Mouse (Mus musculus): ENCODE data around the gene Dnm3. TPM values are rescaled to one million over a fixed set of nuclear protein-coding genes. Genes with fewer than 3 reads are reported as not detected.

Dnm3 gene
- polyA plus RNA-seq, 1 experiment from 2014 or later: 2.8 TPM

DNA sequence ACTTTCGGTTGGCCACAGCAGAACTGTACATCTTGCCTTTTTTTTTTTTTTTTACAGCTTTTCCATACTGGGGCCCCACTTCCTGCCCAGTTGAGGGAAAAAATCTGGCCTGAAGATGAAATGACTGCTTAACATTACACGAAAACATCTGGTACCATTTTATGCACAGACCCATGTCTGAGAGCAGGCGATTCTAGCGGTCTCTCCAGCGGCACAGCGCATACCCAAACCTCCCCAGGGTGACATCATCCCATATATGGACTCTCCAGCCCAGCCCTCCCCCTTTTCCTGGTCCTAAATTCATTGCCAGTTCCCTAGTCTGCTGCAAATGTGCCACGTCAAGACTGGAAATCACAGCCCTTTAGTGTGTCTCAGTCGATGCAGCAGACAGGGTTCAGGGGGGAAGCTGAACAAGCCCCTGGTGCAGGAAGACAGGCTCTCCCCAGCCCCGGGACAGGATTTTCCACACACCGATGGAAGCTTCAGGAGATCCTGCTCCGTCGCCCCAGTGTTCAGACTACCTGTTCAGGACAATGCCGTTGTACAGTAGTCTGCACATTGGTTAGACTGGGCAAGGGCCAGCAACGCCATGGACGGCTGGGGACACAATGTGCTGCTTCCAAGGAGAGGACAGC is 260.4 kb downstream of the Dnm3 start:
- no peaks in the 10 kb centered on the region for H3K36me3 ChIP-seq (ENCODE audit: control insufficient read depth, insufficient read depth, low read length)
- no peaks in the 10 kb centered on the region for H3K9me3 ChIP-seq (ENCODE audit: control insufficient read depth, low read length)
- H3K4me1 ChIP-seq (replicated peaks; ENCODE audit: control insufficient read depth, insufficient read depth, low read length): peaks cover 5% of the 10 kb centered on the region
- peak overlapping the region; percentile 63 for H3K4me3 ChIP-seq (ENCODE audit: low read length)
- WGBS: 36% methylated on average over 15 of the region's 15 CpGs
- peak overlapping the region; percentile 99 for H3K27ac ChIP-seq (ENCODE audit: low read length)
- no peaks in the 10 kb centered on the region for H3K27me3 ChIP-seq (ENCODE audit: control insufficient read depth, insufficient read depth, low read depth, low read length)
- H3K4me2 ChIP-seq (ENCODE audit: low read depth, low read length): peak overlapping the region; percentile 13
- ATAC-seq (ENCODE audit: low read depth): peak; percentile 98
- peak overlapping the region; percentile 82 for H3K9ac ChIP-seq (ENCODE audit: low read length)

DNA sequence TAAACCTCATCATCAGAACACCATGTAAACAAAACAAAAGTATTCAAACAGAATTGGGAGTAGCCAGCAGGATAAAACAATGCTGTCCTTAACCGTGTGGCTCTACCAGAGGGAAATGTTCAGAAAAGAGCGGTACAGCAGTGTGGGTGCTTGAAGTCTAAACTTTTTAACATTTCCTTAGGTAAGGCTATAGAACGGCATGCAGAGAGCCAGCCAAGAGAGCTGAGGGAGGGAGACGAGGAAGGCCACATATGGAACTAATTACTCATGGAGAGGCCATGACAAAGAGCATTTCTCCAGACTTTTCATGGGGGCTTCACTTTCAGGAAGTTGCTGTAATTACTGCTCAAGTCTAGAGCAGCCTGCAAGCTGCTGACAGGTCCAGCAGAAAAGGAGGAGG is 261.2 kb downstream of the Dnm3 start:
- peak overlapping the region; percentile 96 for H3K27ac ChIP-seq (ENCODE audit: low read length)
- no peaks in the 10 kb centered on the region for H3K36me3 ChIP-seq (ENCODE audit: control insufficient read depth, insufficient read depth, low read length)
- peak overlapping the region; percentile 35 for H3K4me2 ChIP-seq (ENCODE audit: low read depth, low read length)
- H3K9ac ChIP-seq (ENCODE audit: low read length): peak overlapping the region; percentile 45; the same call in 1 of the 2 replicates
- no peak overlapping the region for H3K4me3 ChIP-seq (ENCODE audit: low read length)
- peaks cover 5% of the 10 kb centered on the region for H3K4me1 ChIP-seq (replicated peaks; ENCODE audit: control insufficient read depth, insufficient read depth, low read length)
- H3K27me3 ChIP-seq (ENCODE audit: control insufficient read depth, insufficient read depth, low read depth, low read length): no peaks in the 10 kb centered on the region
- WGBS: 13% methylated on average over 4 of the region's 4 CpGs
- ATAC-seq (ENCODE audit: low read depth): peak; percentile 48
- H3K9me3 ChIP-seq (ENCODE audit: control insufficient read depth, low read length): no peaks in the 10 kb centered on the region

DNA sequence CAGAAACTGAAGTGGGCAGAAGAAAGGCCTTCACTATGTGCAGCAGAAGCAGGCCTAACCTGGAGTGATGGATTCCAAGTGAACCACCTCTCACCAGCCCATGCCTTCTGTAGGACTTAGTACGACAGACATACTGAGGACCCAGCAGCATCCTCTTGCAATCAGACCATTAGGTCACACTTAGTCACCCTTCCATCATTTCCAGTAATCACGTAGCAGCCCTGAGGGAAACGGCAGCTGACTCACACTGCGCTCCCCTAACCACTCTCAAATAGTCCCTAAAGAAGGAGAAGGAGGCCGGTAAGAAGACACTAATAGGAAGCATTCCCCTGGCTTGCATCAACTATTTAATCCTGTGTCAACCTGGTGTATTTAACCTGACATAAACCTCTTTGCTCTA is 262.1 kb downstream of the Dnm3 start:
- no peak for ATAC-seq (ENCODE audit: low read depth)
- peaks cover 5% of the 10 kb centered on the region for H3K4me1 ChIP-seq (replicated peaks; ENCODE audit: control insufficient read depth, insufficient read depth, low read length)
- H3K9me3 ChIP-seq (ENCODE audit: control insufficient read depth, low read length): no peaks in the 10 kb centered on the region
- H3K27me3 ChIP-seq (ENCODE audit: control insufficient read depth, insufficient read depth, low read depth, low read length): no peaks in the 10 kb centered on the region
- no peaks in the 10 kb centered on the region for H3K36me3 ChIP-seq (ENCODE audit: control insufficient read depth, insufficient read depth, low read length)
- H3K9ac ChIP-seq (ENCODE audit: low read length): no peak overlapping the region
- no peak overlapping the region for H3K4me3 ChIP-seq (ENCODE audit: low read length)
- peak overlapping the region; percentile 48 for H3K27ac ChIP-seq (ENCODE audit: low read length)
- H3K4me2 ChIP-seq (ENCODE audit: low read depth, low read length): no peak overlapping the region
- WGBS: 71% methylated on average over 5 of the region's 5 CpGs

DNA sequence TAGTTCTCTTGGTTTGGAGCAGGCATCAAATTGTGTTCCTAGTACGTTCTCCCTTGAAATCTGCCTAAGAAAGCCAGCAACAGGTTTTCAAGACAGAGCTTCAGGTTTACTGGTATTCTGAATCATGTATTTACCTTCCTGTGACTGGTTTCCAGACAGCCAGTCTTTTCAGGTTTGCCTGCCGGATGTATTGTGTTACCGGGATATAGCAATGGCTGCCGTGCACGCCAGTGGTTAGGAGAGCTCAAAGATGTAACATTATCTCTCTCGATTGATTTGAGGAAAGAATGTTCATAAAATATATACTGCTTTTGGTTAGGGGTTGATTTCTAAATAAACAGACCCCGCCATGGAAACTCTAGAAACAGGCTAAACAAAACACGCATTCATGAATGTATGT is 264.8 kb downstream of the Dnm3 start:
- Histone ChIP-seq H3K4me1 (replicated peaks; ENCODE audit: control insufficient read depth, insufficient read depth, low read length) (peaks cover 16% of the 10 kb centered on the region), H3K9ac (ENCODE audit: low read length) (no peak overlapping the region), H3K9me3 (ENCODE audit: control insufficient read depth, low read length) (no peaks in the 10 kb centered on the region), H3K4me3 (ENCODE audit: low read length) (no peak overlapping the region), H3K27me3 (ENCODE audit: control insufficient read depth, insufficient read depth, low read depth, low read length) (no peaks in the 10 kb centered on the region), H3K4me2 (ENCODE audit: low read depth, low read length) (no peak overlapping the region), H3K36me3 (ENCODE audit: control insufficient read depth, insufficient read depth, low read length) (no peaks in the 10 kb centered on the region), H3K27ac (ENCODE audit: low read length) (no peak overlapping the region)
- WGBS: 85% methylated on average over 8 of the region's 8 CpGs
- no peak for ATAC-seq (ENCODE audit: low read depth)

DNA sequence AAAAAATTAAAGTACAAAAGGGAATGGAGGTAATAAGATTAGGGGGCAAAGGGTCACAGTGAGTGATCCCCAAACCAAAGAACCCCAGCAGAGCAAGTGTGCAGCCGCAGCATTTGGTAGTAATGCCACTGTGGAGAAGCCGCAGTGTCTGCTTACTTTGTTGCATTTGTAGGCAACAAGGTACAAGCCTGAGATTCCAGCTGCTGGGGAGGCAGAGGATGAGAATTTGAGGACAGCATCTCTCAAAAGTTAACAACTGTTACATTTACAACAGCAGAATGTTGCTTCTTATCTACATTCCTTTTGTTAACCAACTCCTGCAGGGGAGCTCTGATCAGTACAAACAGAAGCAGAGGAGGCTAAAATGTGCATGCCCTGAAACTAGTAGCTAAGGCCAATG is 267.3 kb downstream of the Dnm3 start:
- H3K9me3 ChIP-seq (ENCODE audit: control insufficient read depth, low read length): no peaks in the 10 kb centered on the region
- peaks cover 13% of the 10 kb centered on the region for H3K4me1 ChIP-seq (replicated peaks; ENCODE audit: control insufficient read depth, insufficient read depth, low read length)
- H3K27ac ChIP-seq (ENCODE audit: low read length): no peak overlapping the region
- WGBS: 76% methylated on average over 2 of the region's 2 CpGs
- H3K27me3 ChIP-seq (ENCODE audit: control insufficient read depth, insufficient read depth, low read depth, low read length): no peaks in the 10 kb centered on the region
- ATAC-seq (ENCODE audit: low read depth): no peak
- H3K36me3 ChIP-seq (ENCODE audit: control insufficient read depth, insufficient read depth, low read length): no peaks in the 10 kb centered on the region
- H3K9ac ChIP-seq (ENCODE audit: low read length): no peak overlapping the region
- no peak overlapping the region for H3K4me3 ChIP-seq (ENCODE audit: low read length)
- no peak overlapping the region for H3K4me2 ChIP-seq (ENCODE audit: low read depth, low read length)

DNA sequence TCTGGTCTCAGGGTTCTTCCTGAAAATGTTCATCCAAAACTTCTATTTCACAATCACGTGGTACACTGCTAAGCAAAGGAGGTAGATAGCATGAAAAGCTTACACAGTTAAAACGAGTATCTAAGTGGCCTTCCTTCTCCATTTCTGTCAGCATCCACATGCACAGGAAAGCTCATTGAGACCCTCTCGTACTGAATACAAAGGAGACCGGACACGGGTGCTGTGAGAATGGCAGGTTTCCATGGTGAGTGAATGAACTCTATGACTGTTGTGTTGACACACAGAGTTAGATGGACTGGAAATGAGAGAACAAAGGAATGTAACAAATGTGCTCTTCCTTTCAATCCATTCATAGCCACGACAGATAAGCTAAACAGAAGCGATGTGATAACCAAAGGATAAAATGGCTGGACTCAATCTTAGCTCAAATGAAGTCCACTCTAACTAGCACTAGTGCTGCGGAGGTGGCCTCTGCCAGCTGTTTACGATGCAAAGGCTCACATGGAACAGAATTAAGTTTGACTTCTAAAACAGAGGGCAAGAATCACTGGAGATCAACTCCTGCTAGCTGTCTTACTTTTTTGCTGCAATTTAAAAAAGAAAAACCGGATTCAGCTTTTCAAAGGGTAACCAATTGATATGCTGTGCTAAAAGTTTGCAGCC is 268.2 kb downstream of the Dnm3 start:
- H3K9ac ChIP-seq (ENCODE audit: low read length): no peak overlapping the region
- no peaks in the 10 kb centered on the region for H3K36me3 ChIP-seq (ENCODE audit: control insufficient read depth, insufficient read depth, low read length)
- H3K27me3 ChIP-seq (ENCODE audit: control insufficient read depth, insufficient read depth, low read depth, low read length): no peaks in the 10 kb centered on the region
- peaks cover 13% of the 10 kb centered on the region for H3K4me1 ChIP-seq (replicated peaks; ENCODE audit: control insufficient read depth, insufficient read depth, low read length)
- H3K4me3 ChIP-seq (ENCODE audit: low read length): no peak overlapping the region
- ATAC-seq (ENCODE audit: low read depth): peak; percentile 17; the same call in 1 of the 2 replicates
- no peak overlapping the region for H3K4me2 ChIP-seq (ENCODE audit: low read depth, low read length)
- H3K9me3 ChIP-seq (ENCODE audit: control insufficient read depth, low read length): no peaks in the 10 kb centered on the region
- 33% methylated on average over 10 of the region's 10 CpGs for WGBS
- no peak overlapping the region for H3K27ac ChIP-seq (ENCODE audit: low read length)

DNA sequence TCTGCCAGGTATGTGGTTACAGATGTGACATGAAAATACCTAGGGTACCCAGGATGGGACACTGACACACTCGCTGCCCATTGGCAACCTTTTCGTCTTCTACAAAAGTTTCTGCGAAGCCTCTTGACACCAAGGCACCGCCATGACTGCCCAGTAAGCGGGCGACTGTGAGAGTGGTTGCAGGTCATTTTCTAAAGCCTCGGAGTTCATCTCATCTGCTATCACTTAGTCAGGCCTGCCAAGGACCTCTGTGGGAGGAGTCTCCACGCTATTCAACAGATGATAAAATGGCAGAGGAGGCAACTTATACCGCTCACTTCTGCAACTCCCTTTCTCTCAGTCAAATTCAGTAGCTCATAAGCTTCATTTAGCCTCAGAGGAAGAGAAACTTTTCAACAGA is 268.8 kb downstream of the Dnm3 start:
- H3K36me3 ChIP-seq (ENCODE audit: control insufficient read depth, insufficient read depth, low read length): no peaks in the 10 kb centered on the region
- no peak for ATAC-seq (ENCODE audit: low read depth)
- no peak overlapping the region; the same call in 1 of the 2 replicates for H3K27ac ChIP-seq (ENCODE audit: low read length)
- H3K4me1 ChIP-seq (replicated peaks; ENCODE audit: control insufficient read depth, insufficient read depth, low read length): peaks cover 13% of the 10 kb centered on the region
- H3K9me3 ChIP-seq (ENCODE audit: control insufficient read depth, low read length): no peaks in the 10 kb centered on the region
- no peak overlapping the region for H3K9ac ChIP-seq (ENCODE audit: low read length)
- 79% methylated on average over 9 of the region's 9 CpGs for WGBS
- no peak overlapping the region for H3K4me2 ChIP-seq (ENCODE audit: low read depth, low read length)
- H3K27me3 ChIP-seq (ENCODE audit: control insufficient read depth, insufficient read depth, low read depth, low read length): no peaks in the 10 kb centered on the region
- no peak overlapping the region for H3K4me3 ChIP-seq (ENCODE audit: low read length)

DNA sequence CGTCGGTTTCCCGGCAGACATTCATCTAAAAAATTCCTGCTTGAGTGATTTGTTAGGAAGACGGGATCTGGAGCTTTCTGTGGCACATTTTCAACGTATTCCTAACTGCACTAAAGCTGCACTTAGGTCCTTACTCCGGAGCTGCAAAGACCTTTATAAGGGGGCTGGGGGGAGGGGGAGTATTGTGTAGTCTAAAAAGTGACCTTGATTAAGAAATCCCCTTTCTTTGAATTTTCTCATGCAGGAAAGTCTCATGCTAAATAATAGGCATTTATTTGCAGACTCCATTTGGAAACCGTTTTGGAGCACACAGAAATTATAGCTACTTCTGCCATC is 270.2 kb downstream of the Dnm3 start:
- Histone ChIP-seq H3K9ac (ENCODE audit: low read length) (peak overlapping the region; percentile 13), H3K4me2 (ENCODE audit: low read depth, low read length) (peak overlapping the region; percentile 43), H3K4me3 (ENCODE audit: low read length) (peak overlapping the region; percentile 18), H3K36me3 (ENCODE audit: control insufficient read depth, insufficient read depth, low read length) (no peaks in the 10 kb centered on the region), H3K27ac (ENCODE audit: low read length) (peak overlapping the region; percentile 77), H3K9me3 (ENCODE audit: control insufficient read depth, low read length) (no peaks in the 10 kb centered on the region), H3K27me3 (ENCODE audit: control insufficient read depth, insufficient read depth, low read depth, low read length) (no peaks in the 10 kb centered on the region), H3K4me1 (replicated peaks; ENCODE audit: control insufficient read depth, insufficient read depth, low read length) (peaks cover 19% of the 10 kb centered on the region)
- no peak for ATAC-seq (ENCODE audit: low read depth)
- WGBS: 35% methylated on average over 7 of the region's 7 CpGs

DNA sequence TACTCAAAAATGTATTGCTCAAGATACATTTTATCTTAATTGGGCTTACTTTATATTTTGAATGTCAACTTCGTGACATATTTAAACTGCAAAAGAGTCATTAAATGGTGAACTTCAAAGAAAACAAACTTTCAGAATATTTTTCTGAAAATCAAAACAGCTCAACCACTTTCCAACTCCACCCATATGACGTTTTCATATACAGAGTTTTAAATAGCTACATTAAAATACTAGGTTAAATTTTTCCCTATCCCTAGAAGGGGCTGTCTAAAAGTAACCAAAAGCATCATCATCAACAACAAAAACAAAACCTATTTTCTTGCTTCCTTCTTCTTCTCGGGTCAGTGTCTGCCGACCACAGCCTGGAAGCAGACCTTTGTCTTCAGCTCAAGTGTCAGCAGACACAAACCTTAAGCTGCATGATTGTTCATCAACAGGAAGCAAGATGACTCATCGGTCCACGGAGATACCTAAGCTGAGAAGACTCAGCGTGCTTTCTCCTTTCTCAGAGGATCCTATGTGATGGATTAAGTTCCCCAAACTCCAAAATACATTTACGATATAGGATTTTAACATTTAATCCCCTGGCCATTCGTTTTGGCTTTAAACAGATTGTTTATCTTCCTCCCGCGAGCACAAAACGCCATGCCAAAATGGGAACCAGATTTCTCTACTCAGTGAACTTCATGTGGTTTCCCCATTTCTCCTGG is 270.7 kb downstream of the Dnm3 start:
- H3K4me3 ChIP-seq (ENCODE audit: low read length): peak overlapping the region; percentile 18
- peak overlapping the region; percentile 77 for H3K27ac ChIP-seq (ENCODE audit: low read length)
- no peaks in the 10 kb centered on the region for H3K36me3 ChIP-seq (ENCODE audit: control insufficient read depth, insufficient read depth, low read length)
- H3K27me3 ChIP-seq (ENCODE audit: control insufficient read depth, insufficient read depth, low read depth, low read length): no peaks in the 10 kb centered on the region
- H3K4me1 ChIP-seq (replicated peaks; ENCODE audit: control insufficient read depth, insufficient read depth, low read length): peaks cover 22% of the 10 kb centered on the region
- 34% methylated on average over 12 of the region's 12 CpGs for WGBS
- peak; percentile 46 for ATAC-seq (ENCODE audit: low read depth)
- peak overlapping the region; percentile 43 for H3K4me2 ChIP-seq (ENCODE audit: low read depth, low read length)
- peak overlapping the region; percentile 13 for H3K9ac ChIP-seq (ENCODE audit: low read length)
- H3K9me3 ChIP-seq (ENCODE audit: control insufficient read depth, low read length): no peaks in the 10 kb centered on the region
